Mouse (Mus musculus) c-Kit-positive CD71-negative TER-119-negative erythroid progenitor cells, embryonic 14.5 days (primary cell): ENCODE data around the gene Gars.
A peak's percentile ranks its signal among the peaks of the same experiment; 100 is the strongest.

Experiments used
- DNase-seq: peaks from one replicate; pipeline ENCODE4 v3.0.0-alpha.2; 2013; ENCODE audit warnings: low read depth

Gene Gars

GRCm38 (mm10) chr6:55037799-55038670, at the start of gene Gars:
Gars (plus strand) TSS chr6:55038007.
- peak; percentile 73 for DNase-seq

GRCm38 (mm10) chr6:54988141-54988540, 49.7 kb upstream of the Gars start:
- no peak for DNase-seq

GRCm38 (mm10) chr6:54991189-54991588, 46.6 kb upstream of the Gars start:
- DNase-seq = no peak

GRCm38 (mm10) chr6:54992141-54992540, 45.7 kb upstream of the Gars start:
- DNase-seq = no peak

GRCm38 (mm10) chr6:54992734-54993260, 45.0 kb upstream of the Gars start, which contains the start of gene Ggct:
Ggct (minus strand) TSS chr6:54992950.
- DNase-seq = peak; percentile 79

GRCm38 (mm10) chr6:54996361-54996760, 41.4 kb upstream of the Gars start:
- no peak for DNase-seq

GRCm38 (mm10) chr6:54997726-54998125, 40.1 kb upstream of the Gars start:
- no peak for DNase-seq

- DNase-seq = no peak
Observed at GRCm38 (mm10) chr6:55001320-55001719, 36.5 kb upstream of the Gars start.

- DNase-seq = no peak
Observed at GRCm38 (mm10) chr6:55002438-55002837, 35.4 kb upstream of the Gars start.

- no peak for DNase-seq
Observed at GRCm38 (mm10) chr6:55003559-55003958, 34.2 kb upstream of the Gars start.

- no peak for DNase-seq
Observed at GRCm38 (mm10) chr6:55008401-55008800, 29.4 kb upstream of the Gars start.

GRCm38 (mm10) chr6:55009391-55010230, 28.2 kb upstream of the Gars start:
- no peak for DNase-seq

GRCm38 (mm10) chr6:55010330-55011091, 27.3 kb upstream of the Gars start:
- no peak for DNase-seq

GRCm38 (mm10) chr6:55012516-55012915, 25.3 kb upstream of the Gars start:
- no peak for DNase-seq

GRCm38 (mm10) chr6:55014184-55014583, 23.6 kb upstream of the Gars start:
- no peak for DNase-seq

- DNase-seq = no peak
Observed at GRCm38 (mm10) chr6:55016236-55016635, 21.6 kb upstream of the Gars start.

- DNase-seq = no peak
Observed at GRCm38 (mm10) chr6:55016710-55017583, 20.9 kb upstream of the Gars start.

GRCm38 (mm10) chr6:55018417-55018816, 19.4 kb upstream of the Gars start:
- no peak for DNase-seq

GRCm38 (mm10) chr6:55021806-55022205, 16.0 kb upstream of the Gars start:
- DNase-seq = no peak

GRCm38 (mm10) chr6:55027642-55028041, 10.2 kb upstream of the Gars start:
- no peak for DNase-seq

GRCm38 (mm10) chr6:55036731-55037130, 1.1 kb upstream of the Gars start:
- DNase-seq = no peak
